Mouse (Mus musculus): ENCODE data around the gene Fbxo41.
"Not testable (repeated sequence)": the region's sequence is repeated elsewhere in the genome, so short reads cannot be mapped to it uniquely, and the experiment has no call there.

Fbxo41 gene

GRCm38 (mm10) chr6:85491606-85492005 lies 11.2 kb downstream of the Fbxo41 start:
- DNase-seq (ENCODE audit: low read depth, low spot score), result no peak

GRCm38 (mm10) chr6:85490252-85490651 lies 12.5 kb downstream of the Fbxo41 start:
- DNase-seq (ENCODE audit: low read depth, low spot score), result peak; percentile 68

DNA sequence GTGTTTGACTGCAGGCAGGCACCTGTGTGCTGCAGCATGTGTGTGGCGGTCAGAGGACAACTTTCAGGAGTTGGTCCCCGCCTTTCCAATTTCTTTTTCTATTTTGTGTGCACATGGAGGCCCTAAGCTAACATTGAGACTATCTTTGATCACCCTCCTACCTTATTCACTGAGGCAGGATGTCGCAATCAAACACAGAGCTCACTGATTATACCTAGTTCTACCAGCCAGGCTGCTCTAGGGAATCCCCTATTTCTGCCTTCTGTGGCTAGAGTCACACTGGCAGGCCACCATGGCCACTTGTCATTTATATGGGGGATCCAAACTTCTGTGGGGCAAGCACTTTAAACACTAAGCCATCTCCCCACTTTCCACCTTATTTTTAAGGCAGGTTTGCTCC lies 13.1 kb downstream of the Fbxo41 start:
- DNase-seq (ENCODE audit: low read depth, low spot score), result no peak

DNA sequence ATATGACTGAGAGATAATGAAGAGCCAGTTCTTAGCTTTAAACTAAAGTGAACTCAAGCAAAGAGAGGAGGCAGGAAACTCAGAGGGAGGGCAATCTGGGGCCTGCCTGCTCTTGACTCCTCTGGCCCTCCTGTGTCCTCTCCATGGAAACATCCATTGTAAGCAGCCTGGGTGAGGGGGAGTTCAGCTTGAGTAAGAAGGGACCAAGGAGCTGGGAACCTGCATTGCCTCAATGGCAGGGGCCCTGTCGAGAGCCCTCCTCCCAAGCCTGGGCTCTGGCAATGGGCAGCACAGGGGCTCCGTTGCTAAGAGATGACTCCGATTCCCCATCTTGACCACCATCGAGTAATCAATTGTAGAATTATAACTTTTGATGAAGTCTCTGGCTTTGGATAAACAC lies 14.3 kb downstream of the Fbxo41 start:
- no peak for DNase-seq (ENCODE audit: low read depth, low spot score)

DNA sequence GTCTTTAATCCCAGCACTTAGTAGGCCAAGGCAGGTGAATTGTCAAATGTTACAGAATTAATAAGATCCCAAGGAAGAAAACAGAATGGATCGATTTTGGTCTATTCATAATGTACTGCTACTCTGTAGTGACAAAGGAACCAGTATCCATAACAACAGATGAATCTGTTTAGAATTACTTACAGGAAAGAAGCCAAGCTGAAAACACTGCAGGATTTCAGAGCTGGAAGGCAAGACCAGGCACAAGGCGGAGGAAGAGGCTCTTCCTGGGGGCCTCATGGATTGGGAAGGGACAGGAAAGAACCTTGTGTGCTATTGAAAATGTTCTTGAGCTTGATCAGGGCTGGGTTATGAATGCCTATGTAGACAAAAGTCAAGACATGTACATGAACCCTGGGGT lies 17.1 kb downstream of the Fbxo41 start:
- DNase-seq (ENCODE audit: low read depth, low spot score), result no peak

- peak; percentile 59 for DNase-seq (ENCODE audit: low read depth, low spot score)
These were observed 18.7 kb downstream of the Fbxo41 start for GRCm38 (mm10) chr6:85483843-85484721.

- no peak for DNase-seq (ENCODE audit: low read depth, low spot score)
These were observed 22.1 kb downstream of the Fbxo41 start for GRCm38 (mm10) chr6:85480685-85481084.

- DNase-seq (ENCODE audit: low read depth, low spot score), result peak; percentile 58
These were observed 22.8 kb downstream of the Fbxo41 start for GRCm38 (mm10) chr6:85479979-85480378.

- DNase-seq (ENCODE audit: low read depth, low spot score), result no peak
These were observed 24.4 kb downstream of the Fbxo41 start for GRCm38 (mm10) chr6:85478416-85478815.

- DNase-seq (ENCODE audit: low read depth, low spot score), result peak; percentile 45
These were observed 25.4 kb downstream of the Fbxo41 start for GRCm38 (mm10) chr6:85477366-85477917.

- DNase-seq (ENCODE audit: low read depth, low spot score), result no peak
These were observed 27.2 kb downstream of the Fbxo41 start for GRCm38 (mm10) chr6:85475581-85475980.

DNA sequence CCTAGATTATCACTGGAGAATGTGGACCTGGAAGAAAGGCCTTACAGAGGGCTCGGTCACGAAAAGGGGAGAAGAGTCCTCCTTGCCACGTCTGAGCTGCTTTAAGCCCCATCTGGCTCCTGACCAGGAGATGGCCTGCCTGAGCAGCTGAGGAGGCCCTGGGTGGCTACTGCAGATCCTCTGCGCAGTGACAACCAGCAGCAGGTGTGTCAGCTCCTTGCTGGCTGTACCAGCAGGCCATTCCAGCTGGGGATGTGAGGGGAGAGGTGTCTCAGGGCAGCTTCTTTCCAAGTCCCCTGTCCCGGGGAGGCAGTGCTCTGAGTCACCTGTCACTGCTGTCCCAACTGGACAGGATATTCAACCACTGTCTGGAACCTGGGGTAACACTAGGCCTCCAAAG lies 30.3 kb downstream of the Fbxo41 start:
- DNase-seq (ENCODE audit: low read depth, low spot score), result no peak

- no peak for DNase-seq (ENCODE audit: low read depth, low spot score)
These were observed 30.8 kb downstream of the Fbxo41 start for GRCm38 (mm10) chr6:85471962-85472361.

DNA sequence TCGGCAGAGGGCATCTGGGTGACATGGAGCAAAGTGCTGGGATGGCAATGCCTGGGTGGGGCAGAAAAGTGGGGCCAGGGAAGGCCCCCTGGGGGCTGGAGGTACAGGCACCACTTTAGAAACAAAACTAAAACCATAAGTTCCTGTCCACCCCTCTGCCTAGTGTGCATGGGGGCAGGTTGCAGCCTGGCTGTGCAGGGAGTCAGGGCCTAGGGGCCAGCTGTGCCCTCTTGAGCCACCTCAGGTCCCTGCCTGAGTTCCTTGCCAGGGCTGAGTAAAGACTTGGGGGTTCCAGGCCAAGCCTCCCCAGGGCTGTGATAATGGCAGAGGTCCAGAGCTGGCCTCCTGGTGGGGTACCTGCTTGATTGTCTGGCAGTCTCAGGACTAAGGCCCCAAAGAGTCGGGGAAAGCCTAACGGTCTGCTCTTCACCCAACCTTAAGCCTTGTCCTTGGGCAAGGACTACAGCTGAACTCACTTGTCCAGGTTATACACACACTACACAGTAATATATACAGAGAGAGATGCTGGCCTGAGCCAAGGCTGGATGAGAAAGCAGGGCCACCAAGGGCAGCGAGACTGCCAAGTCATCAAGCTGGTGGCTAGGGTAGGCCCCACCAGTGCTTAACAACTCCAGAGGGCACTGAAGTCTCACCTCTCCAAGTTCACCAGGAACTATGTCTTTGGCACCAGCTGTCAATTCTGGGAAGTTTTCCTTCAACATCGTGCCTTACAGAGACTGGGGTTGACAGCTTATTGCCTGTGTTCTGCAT lies 32.9 kb downstream of the Fbxo41 start:
- no peak for DNase-seq (ENCODE audit: low read depth, low spot score)

DNA sequence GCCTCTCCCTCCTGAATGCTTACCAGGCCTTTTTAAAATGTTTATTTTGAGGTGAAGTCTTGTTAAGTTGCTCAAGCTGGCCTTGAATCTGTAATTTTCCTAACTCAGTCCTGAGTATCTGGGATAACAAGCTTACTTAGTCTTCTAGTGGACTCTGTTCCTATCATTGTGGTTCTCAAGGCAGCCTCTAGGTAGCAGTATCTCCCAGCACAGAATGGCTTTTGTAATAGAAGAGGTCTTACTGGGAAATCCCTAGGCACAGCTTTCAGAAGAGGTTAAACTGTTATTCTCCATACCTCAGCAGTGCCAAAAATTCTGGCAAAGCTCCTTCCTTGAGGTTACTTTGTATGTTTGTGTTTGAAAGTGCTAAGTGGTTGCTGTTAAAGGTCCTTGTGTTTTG lies 37.4 kb downstream of the Fbxo41 start:
- peak; percentile 74 for DNase-seq (ENCODE audit: low read depth, low spot score)

GRCm38 (mm10) chr6:85459621-85460020 lies 43.2 kb downstream of the Fbxo41 start:
- no peak for DNase-seq (ENCODE audit: low read depth, low spot score)

- no peak for DNase-seq (ENCODE audit: low read depth, low spot score)
These were observed 50.0 kb downstream of the Fbxo41 start for GRCm38 (mm10) chr6:85452816-85453215.

DNA sequence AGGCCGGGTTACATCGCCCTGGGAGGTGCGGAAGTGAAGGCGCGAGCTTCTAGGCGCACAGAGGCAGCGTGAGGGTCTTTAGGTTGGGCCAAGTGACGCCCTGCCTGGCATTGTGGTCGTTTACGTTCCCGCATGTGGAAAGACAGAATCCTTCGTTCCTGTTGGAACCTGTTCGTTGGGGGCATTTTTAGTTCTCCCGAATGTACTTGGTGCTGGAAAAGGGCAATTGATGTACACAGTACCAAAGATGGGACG lies 50.5 kb downstream of the Fbxo41 start:
- no peak for DNase-seq (ENCODE audit: low read depth, low spot score)

- peak; percentile 100 for DNase-seq (ENCODE audit: low read depth, low spot score)
These were observed 51.0 kb downstream of the Fbxo41 start, which contains the start of gene Pradc1 for GRCm38 (mm10) chr6:85451664-85452410. Gene Pradc1 (minus strand): TSS chr6:85451970.

- DNase-seq (ENCODE audit: low read depth, low spot score), result peak; percentile 99
These were observed 51.8 kb downstream of the Fbxo41 start, which contains the start of gene Cct7 for GRCm38 (mm10) chr6:85450697-85451663. Gene Cct7 (plus strand): TSS chr6:85451514.

DNA sequence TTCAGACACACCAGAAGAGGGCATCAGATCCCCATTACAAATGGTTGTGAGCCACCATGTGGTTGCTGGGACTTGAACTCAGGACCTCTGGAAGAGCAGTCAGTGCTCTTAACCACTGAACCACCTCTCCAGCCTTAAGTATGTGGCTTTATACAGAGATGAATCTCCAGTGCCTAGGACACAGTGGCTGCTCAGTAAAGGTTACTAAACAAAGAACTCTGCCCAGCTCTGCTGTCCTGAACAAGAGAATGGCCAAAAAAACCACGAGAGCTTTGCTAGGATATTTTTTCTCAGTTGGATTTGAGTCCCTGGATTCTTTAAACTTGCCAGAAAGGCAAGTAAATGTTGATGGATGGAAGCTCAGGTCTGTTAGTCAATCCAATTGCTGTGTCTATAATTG lies 52.7 kb downstream of the Fbxo41 start:
- DNase-seq (ENCODE audit: low read depth, low spot score), result not testable (repeated sequence)

Data from brain, adult 2 months (tissue).